Mouse (Mus musculus) testis, adult 2 months (tissue): ENCODE data around the gene Jazf1.

Source experiments
- CTCF ChIP-seq: fragments of 200-500 bp; IDR thresholded peaks from 2 replicates; pipeline ENCODE4 v1.5.1; 2012; ENCODE audit warnings: low read depth, mild to moderate bottlenecking, inconsistent platforms, low read length, moderate library complexity; ENCODE audit not compliant: control insufficient read depth, insufficient read depth, insufficient replicate concordance
- POLR2A ChIP-seq: fragments of 200-500 bp; IDR thresholded peaks from 2 replicates; pipeline ENCODE4 v1.6.1; 2012; ENCODE audit warnings: low read depth, mild to moderate bottlenecking, inconsistent platforms, low read length, moderate library complexity; ENCODE audit not compliant: control insufficient read depth

DNA sequence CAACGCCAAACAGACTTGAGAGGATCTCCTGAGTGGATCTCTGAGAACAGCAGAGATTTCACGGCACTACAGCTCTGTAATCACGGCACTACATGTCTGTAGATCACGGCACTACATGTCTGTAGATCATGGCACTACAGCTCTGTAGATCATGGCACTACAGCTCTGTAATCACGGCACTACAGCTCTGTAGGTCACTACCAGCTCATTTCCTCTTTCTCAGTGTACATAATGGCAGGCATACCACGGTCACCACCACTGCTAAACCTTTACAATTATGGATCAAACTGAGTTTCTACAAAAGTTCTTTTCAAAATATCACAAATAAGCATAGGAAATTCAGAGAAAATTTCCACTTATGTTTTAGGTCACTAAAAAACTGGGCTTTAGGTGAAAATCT lies 147.7 kb downstream of the Jazf1 start:
- TF ChIP-seq CTCF (no peak), POLR2A (no peak)
